Mouse (Mus musculus) heart, postnatal 0 days (tissue): ENCODE measurements around the gene Fam185a.

ENCODE experiments used
- CTCF ChIP-seq: IDR thresholded peaks from 2 replicates; pipeline ENCODE4 v1.5.1; 2016; ENCODE audit warnings: antibody characterized with exemption, control low read depth, low read depth
- EP300 ChIP-seq: IDR thresholded peaks from 2 replicates; pipeline ENCODE4 v1.6.1; 2016; ENCODE audit warnings: antibody characterized with exemption, low read depth

- TF ChIP-seq CTCF, result no peak
- TF ChIP-seq EP300, result no peak
These were observed 75.4 kb downstream of the Fam185a start for GRCm38 (mm10) chr5:21500133-21500532.
